Mouse (Mus musculus): ENCODE results near the gene Gm28305. TPM values are rescaled to one million over a fixed set of nuclear protein-coding genes. Genes with fewer than 3 reads are reported as not detected.

The Gm28305 gene
- total and polyA plus RNA-seq, 3 experiments, result not detected

DNA sequence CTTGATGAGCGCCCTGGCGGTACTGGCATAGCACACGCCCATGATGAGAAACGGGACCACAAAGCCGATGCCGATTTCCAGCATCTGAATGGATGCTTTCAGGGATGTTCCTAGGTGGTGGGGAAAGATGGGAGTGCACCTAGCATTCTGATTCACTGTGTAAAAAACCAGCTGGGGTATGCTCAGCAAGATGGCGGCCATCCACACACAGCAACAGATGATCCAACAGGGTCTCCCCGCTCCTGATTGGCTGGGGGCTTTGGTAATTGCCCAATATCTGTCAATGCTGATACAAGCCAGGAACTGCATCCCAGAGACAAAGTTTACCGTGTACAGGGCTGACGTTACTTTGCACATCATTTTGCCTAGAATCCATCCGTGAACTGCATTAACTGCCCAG, 58.6 kb downstream of the Gm28305 start:
- Histone ChIP-seq H3K36me3 (replicated peaks) (peaks cover 40% of the 10 kb centered on the region), H3K9me3 (replicated peaks) (no peaks in the 10 kb centered on the region), H3K4me1 (ENCODE audit: insufficient read depth, low read depth, low read length) (no peaks in the 10 kb centered on the region), H3K4me3 (ENCODE audit: low read depth, low read length) (no peak overlapping the region), H3K27me3 (ENCODE audit: insufficient read depth, low read length) (no peaks in the 10 kb centered on the region)
- DNase-seq (ENCODE audit: low spot score) (no peak), ATAC-seq (ENCODE audit: extremely low read depth, insufficient number of reproducible peaks, low FRiP score, poor library complexity, severe bottlenecking) (no peak)
- TF ChIP-seq POLR2AphosphoS5 (IDR thresholded peaks at IDR 0.05; ENCODE audit: insufficient replicate concordance, low read depth, low read length) (no peak), GATA1 (IDR thresholded peaks at IDR 0.05; ENCODE audit: borderline replicate concordance, low read length) (no peak), GATA2 (IDR thresholded peaks at IDR 0.05; ENCODE audit: borderline replicate concordance, low read depth, low read length) (no peak), TAL1 (conservative IDR thresholded peaks at IDR 0.05; ENCODE audit: low read depth, low read length) (no peak), CTCF (IDR thresholded peaks at IDR 0.05; ENCODE audit: low read depth, low read length) (no peak)

DNA sequence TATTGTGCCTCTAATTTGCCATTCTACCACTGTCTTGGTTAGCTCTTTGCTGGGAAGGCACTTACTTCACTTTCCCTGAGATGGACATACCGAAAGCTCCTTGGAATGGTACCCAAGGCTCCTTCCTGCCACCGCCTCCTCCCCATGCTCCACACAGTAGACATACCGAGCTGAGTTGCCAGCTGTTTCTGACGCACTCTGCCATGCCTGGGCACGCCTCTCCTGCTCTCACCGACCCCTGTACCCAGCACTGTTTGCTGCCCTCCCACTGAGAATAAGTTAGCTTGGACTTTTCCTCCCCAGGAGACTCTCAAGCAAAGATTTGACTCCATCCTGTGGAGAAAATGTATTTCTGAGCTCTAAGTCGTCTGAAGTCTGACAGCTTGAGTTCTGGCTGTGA, 60.4 kb downstream of the Gm28305 start:
- no peaks in the 10 kb centered on the region for H3K4me1 ChIP-seq (ENCODE audit: insufficient read depth, low read depth, low read length)
- peaks cover 25% of the 10 kb centered on the region for H3K36me3 ChIP-seq (replicated peaks)
- ATAC-seq (ENCODE audit: extremely low read depth, insufficient number of reproducible peaks, low FRiP score, poor library complexity, severe bottlenecking), result no peak
- no peak for DNase-seq (ENCODE audit: low spot score)
- no peaks in the 10 kb centered on the region for H3K27me3 ChIP-seq (ENCODE audit: insufficient read depth, low read length)
- no peak for TF ChIP-seq GATA1 (IDR thresholded peaks at IDR 0.05; ENCODE audit: borderline replicate concordance, low read length)
- no peak for TF ChIP-seq POLR2AphosphoS5 (IDR thresholded peaks at IDR 0.05; ENCODE audit: insufficient replicate concordance, low read depth, low read length)
- TF ChIP-seq CTCF (IDR thresholded peaks at IDR 0.05; ENCODE audit: low read depth, low read length), result no peak
- TF ChIP-seq GATA2 (IDR thresholded peaks at IDR 0.05; ENCODE audit: borderline replicate concordance, low read depth, low read length), result no peak
- no peak for TF ChIP-seq TAL1 (conservative IDR thresholded peaks at IDR 0.05; ENCODE audit: low read depth, low read length)
- no peaks in the 10 kb centered on the region for H3K9me3 ChIP-seq (replicated peaks)
- no peak overlapping the region for H3K4me3 ChIP-seq (ENCODE audit: low read depth, low read length)

DNA sequence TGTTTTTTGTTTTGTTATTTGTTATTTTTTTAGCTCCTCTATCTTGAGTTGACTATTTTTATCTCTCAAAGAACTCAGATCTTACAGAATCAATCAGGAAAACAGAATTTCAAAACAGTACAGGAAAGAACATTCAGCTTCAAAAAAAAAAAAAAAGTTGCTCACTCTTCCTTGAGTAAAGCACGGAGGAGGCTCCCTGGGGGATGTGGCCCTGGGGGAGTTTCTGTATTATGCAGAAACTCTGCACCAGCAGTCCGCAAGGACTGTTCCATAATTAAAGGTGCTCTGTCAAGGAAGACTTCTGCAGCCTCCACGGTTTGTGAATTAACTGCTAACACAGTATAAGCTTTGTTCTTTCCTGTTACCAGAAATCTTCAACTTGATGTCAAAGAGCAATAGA, 61.0 kb downstream of the Gm28305 start:
- ATAC-seq (ENCODE audit: extremely low read depth, insufficient number of reproducible peaks, low FRiP score, poor library complexity, severe bottlenecking) (no peak), DNase-seq (ENCODE audit: low spot score) (no peak)
- TF ChIP-seq POLR2AphosphoS5 (IDR thresholded peaks at IDR 0.05; ENCODE audit: insufficient replicate concordance, low read depth, low read length) (no peak), CTCF (IDR thresholded peaks at IDR 0.05; ENCODE audit: low read depth, low read length) (no peak), GATA2 (IDR thresholded peaks at IDR 0.05; ENCODE audit: borderline replicate concordance, low read depth, low read length) (no peak), GATA1 (IDR thresholded peaks at IDR 0.05; ENCODE audit: borderline replicate concordance, low read length) (no peak), TAL1 (conservative IDR thresholded peaks at IDR 0.05; ENCODE audit: low read depth, low read length) (no peak)
- no peaks in the 10 kb centered on the region for H3K27me3 ChIP-seq (ENCODE audit: insufficient read depth, low read length)
- peaks cover 25% of the 10 kb centered on the region for H3K36me3 ChIP-seq (replicated peaks)
- no peak overlapping the region for H3K4me3 ChIP-seq (ENCODE audit: low read depth, low read length)
- H3K4me1 ChIP-seq (ENCODE audit: insufficient read depth, low read depth, low read length), result no peaks in the 10 kb centered on the region
- H3K9me3 ChIP-seq (replicated peaks), result no peaks in the 10 kb centered on the region

DNA sequence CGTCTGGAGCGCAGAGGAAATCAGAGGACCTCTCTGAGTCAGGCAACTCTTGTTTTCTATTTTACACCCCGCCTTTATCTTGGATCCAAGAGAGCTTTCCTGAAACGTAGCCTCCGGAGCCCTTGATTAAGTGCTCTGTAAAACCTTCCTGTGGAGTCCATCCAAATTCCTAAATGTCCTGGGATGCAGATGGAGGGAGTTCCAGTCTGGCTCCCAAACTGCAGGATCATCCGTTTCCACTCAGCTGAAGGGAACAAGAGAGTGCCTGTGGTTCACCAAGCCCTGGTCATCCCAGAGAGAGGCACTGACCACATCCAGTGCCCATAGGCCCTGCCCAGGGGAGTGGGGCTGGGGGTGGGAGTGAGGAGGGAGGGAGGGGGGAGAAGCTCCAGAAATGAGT, 61.8 kb downstream of the Gm28305 start:
- Histone ChIP-seq H3K9me3 (replicated peaks) (no peaks in the 10 kb centered on the region), H3K4me1 (ENCODE audit: insufficient read depth, low read depth, low read length) (no peaks in the 10 kb centered on the region), H3K36me3 (replicated peaks) (peaks cover 21% of the 10 kb centered on the region), H3K27me3 (ENCODE audit: insufficient read depth, low read length) (no peaks in the 10 kb centered on the region), H3K4me3 (ENCODE audit: low read depth, low read length) (no peak overlapping the region)
- no peak for TF ChIP-seq GATA1 (IDR thresholded peaks at IDR 0.05; ENCODE audit: borderline replicate concordance, low read length)
- no peak for TF ChIP-seq GATA2 (IDR thresholded peaks at IDR 0.05; ENCODE audit: borderline replicate concordance, low read depth, low read length)
- TF ChIP-seq TAL1 (conservative IDR thresholded peaks at IDR 0.05; ENCODE audit: low read depth, low read length), result no peak
- TF ChIP-seq CTCF (IDR thresholded peaks at IDR 0.05; ENCODE audit: low read depth, low read length), result no peak
- TF ChIP-seq POLR2AphosphoS5 (IDR thresholded peaks at IDR 0.05; ENCODE audit: insufficient replicate concordance, low read depth, low read length), result no peak
- ATAC-seq (ENCODE audit: extremely low read depth, insufficient number of reproducible peaks, low FRiP score, poor library complexity, severe bottlenecking) (no peak), DNase-seq (ENCODE audit: low spot score) (no peak)

DNA sequence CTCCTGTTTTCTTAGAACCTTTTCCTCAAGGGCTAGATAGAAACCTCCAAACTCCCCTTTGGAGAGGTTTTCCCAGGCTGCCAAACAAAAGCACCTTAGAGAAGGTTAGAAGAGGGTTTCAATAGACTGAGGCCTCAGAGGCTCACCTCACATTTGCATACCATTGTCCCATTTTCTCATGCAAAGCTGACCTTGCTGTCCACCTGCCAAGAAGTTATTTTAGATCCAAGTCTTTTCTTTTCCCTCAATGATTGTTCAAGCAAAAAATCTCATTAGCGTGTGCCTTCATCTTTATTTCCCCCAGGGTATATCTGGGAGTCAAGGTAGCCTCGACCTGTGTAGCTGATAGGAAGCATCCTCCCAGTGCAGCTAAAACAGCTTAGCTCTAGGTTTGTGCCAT, 62.4 kb downstream of the Gm28305 start:
- no peak overlapping the region for H3K4me3 ChIP-seq (ENCODE audit: low read depth, low read length)
- no peaks in the 10 kb centered on the region for H3K4me1 ChIP-seq (ENCODE audit: insufficient read depth, low read depth, low read length)
- no peaks in the 10 kb centered on the region for H3K27me3 ChIP-seq (ENCODE audit: insufficient read depth, low read length)
- ATAC-seq (ENCODE audit: extremely low read depth, insufficient number of reproducible peaks, low FRiP score, poor library complexity, severe bottlenecking) (no peak), DNase-seq (ENCODE audit: low spot score) (no peak)
- H3K9me3 ChIP-seq (replicated peaks), result no peaks in the 10 kb centered on the region
- H3K36me3 ChIP-seq (replicated peaks), result peaks cover 21% of the 10 kb centered on the region
- TF ChIP-seq GATA1 (IDR thresholded peaks at IDR 0.05; ENCODE audit: borderline replicate concordance, low read length), result no peak
- no peak for TF ChIP-seq CTCF (IDR thresholded peaks at IDR 0.05; ENCODE audit: low read depth, low read length)
- TF ChIP-seq GATA2 (IDR thresholded peaks at IDR 0.05; ENCODE audit: borderline replicate concordance, low read depth, low read length), result no peak
- no peak for TF ChIP-seq POLR2AphosphoS5 (IDR thresholded peaks at IDR 0.05; ENCODE audit: insufficient replicate concordance, low read depth, low read length)
- no peak for TF ChIP-seq TAL1 (conservative IDR thresholded peaks at IDR 0.05; ENCODE audit: low read depth, low read length)

DNA sequence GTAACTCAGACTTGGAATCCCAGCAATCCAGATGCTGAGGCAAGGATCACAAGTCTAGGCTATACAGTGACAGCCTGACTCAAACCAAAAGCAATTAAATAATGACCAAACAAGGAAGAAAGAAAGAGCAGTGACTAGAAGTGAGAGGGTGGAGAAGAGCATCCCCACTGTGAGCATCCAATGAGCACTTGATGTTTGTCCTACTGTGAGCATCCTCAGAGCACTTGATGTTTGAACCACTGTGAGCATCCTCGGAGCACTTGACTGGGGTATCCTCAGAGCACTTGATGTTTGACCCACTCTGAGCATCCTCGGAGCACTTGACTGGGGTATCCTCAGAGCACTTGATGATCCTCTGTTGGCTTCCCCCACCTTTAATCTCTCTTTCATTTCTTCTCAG, 64.5 kb downstream of the Gm28305 start:
- no peak for TF ChIP-seq GATA2 (IDR thresholded peaks at IDR 0.05; ENCODE audit: borderline replicate concordance, low read depth, low read length)
- no peak for TF ChIP-seq CTCF (IDR thresholded peaks at IDR 0.05; ENCODE audit: low read depth, low read length)
- no peak for TF ChIP-seq POLR2AphosphoS5 (IDR thresholded peaks at IDR 0.05; ENCODE audit: insufficient replicate concordance, low read depth, low read length)
- TF ChIP-seq TAL1 (conservative IDR thresholded peaks at IDR 0.05; ENCODE audit: low read depth, low read length), result no peak
- TF ChIP-seq GATA1 (IDR thresholded peaks at IDR 0.05; ENCODE audit: borderline replicate concordance, low read length), result no peak
- no peak for ATAC-seq (ENCODE audit: extremely low read depth, insufficient number of reproducible peaks, low FRiP score, poor library complexity, severe bottlenecking)
- H3K27me3 ChIP-seq (ENCODE audit: insufficient read depth, low read length), result no peaks in the 10 kb centered on the region
- no peaks in the 10 kb centered on the region for H3K4me1 ChIP-seq (ENCODE audit: insufficient read depth, low read depth, low read length)
- H3K36me3 ChIP-seq (replicated peaks), result peaks cover 5% of the 10 kb centered on the region
- DNase-seq (ENCODE audit: low spot score), result no peak
- H3K4me3 ChIP-seq (ENCODE audit: low read depth, low read length), result no peak overlapping the region
- no peaks in the 10 kb centered on the region for H3K9me3 ChIP-seq (replicated peaks)

All from G1E (cell line).